In the genomic region with DNA sequence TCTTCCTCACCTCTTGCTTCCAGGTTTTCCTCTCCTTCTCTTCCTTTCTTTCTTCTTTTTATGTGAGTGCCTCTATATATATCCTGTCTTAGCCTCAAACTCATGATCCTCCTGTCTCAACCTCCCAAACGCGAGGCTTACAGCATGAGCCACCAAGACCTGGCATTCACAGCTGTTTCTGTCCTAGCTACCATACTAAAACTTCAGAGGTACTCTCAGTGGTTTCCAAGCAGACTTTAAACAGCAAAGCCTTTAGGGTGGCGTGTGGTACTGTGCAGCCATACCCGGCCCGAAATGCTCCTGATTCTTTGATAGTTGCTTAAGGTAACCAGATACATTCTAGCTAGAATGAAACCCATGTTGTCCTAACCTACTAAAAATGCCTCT, we compare ENCODE assay signal across 9 mouse cellular contexts. TPM values are rescaled to one million over a fixed set of nuclear protein-coding genes. Genes with fewer than 3 reads are reported as not detected.
DNase-seq lines count a peak whose midpoint lies in the region; ATAC-seq and TF ChIP-seq lines count a peak whose summit lies in the region.
"Had no signal": no experiment of that assay in that cellular context is flagged by ENCODE, and none has a peak within 500 bp of the region (broad histone marks: within the 10 kb centered on the region; RNA-seq: fewer than 3 reads in every experiment).

No protein-coding gene starts in this region.

- no peak for TF ChIP-seq EP300 in CH12.LX (IDR thresholded peaks at IDR 0.05; ENCODE audit: low read length)

- H3K27me3 ChIP-seq in CH12.LX (replicated peaks) = no peaks in the 10 kb centered on the region
- H3K27me3 ChIP-seq in forebrain, embryonic 14.5 days (replicated peaks; ENCODE audit: control insufficient read depth, insufficient read depth, low read length) = no peaks in the 10 kb centered on the region
- H3K27me3 ChIP-seq in liver, embryonic 13.5 days = peaks cover 23% of the 10 kb centered on the region

- TF ChIP-seq POLR2A in CH12.LX (IDR thresholded peaks at IDR 0.05; ENCODE audit: low read depth, low read length) = no peak

- peak overlapping the region; percentile 37; the same call in 1 of the 2 replicates for H3K9ac ChIP-seq in CH12.LX (ENCODE audit: insufficient read depth, low read depth)
- peak overlapping the region; percentile 72 for H3K9ac ChIP-seq in forebrain, embryonic 14.5 days (ENCODE audit: low read length)
- no peak overlapping the region for H3K9ac ChIP-seq in liver, embryonic 13.5 days

- WGBS in forebrain, embryonic 14.5 days = 27% methylated on average over 5 of the region's 5 CpGs
- whole genome bisulfite sequencing in liver, embryonic 13.5 days (ENCODE audit: insufficient replicate concordance) = 17% methylated on average over 5 of the region's 5 CpGs

- in situ Hi-C loops in CH12.LX (cut with MboI; ENCODE audit: low pct_ligation_motif_present, low pct_unique_long_range_greater_than_20kb, low sequenced_read_pairs) = no loop called here

- peak; percentile 56 for DNase-seq in heart, adult 11 months
- no peak for DNase-seq in heart, adult 9 months (ENCODE audit: low spot score in 2 of 2)
- DNase-seq in CH12.LX (ENCODE audit: extremely low read depth) = no peak
- peak; percentile 7 for DNase-seq in forebrain, embryonic 14.5 days (ENCODE audit: low spot score)
- no peak for DNase-seq in liver, embryonic 13.5 days
- DNase-seq in T-cell, adult 2 months (ENCODE audit: low spot score) = no peak
- DNase-seq in adrenal gland, adult 8-10 months = no peak

- no peak; the same call in 1 of the 2 replicates for ATAC-seq in forebrain, embryonic 14.5 days
- ATAC-seq in liver, embryonic 13.5 days (ENCODE audit: low read depth) = no peak
- no peak for ATAC-seq in monocyte, adult 5-6 weeks (replicated peaks; ENCODE audit: insufficient number of reproducible peaks, low FRiP score, low TSS enrichment, poor library complexity, severe bottlenecking)

- no peak overlapping the region for H3K4me3 ChIP-seq in CH12.LX (replicated peaks in 1 of 3; ENCODE audit: low read depth in 2 of 3, low read length in 2 of 3, poor library complexity in 1 of 3)
- H3K4me3 ChIP-seq in forebrain, embryonic 14.5 days (ENCODE audit: low read depth, low read length) = no peak overlapping the region
- H3K4me3 ChIP-seq in liver, embryonic 13.5 days (replicated peaks) = no peak overlapping the region

- dilution Hi-C loops in CH12.LX (cut with MboI; ENCODE audit: extremely low pct_ligation_motif_present, extremely low pct_unique_long_range_greater_than_20kb, low sequenced_read_pairs) = no loop called here

- H3K36me3 ChIP-seq in CH12.LX (replicated peaks in 1 of 2; ENCODE audit: control insufficient read depth in 1 of 2, insufficient read depth in 1 of 2, low read length in 1 of 2) = no peaks in the 10 kb centered on the region
- H3K36me3 ChIP-seq in forebrain, embryonic 14.5 days (ENCODE audit: control insufficient read depth, insufficient read depth, low read length) = no peaks in the 10 kb centered on the region
- H3K36me3 ChIP-seq in liver, embryonic 13.5 days = no peaks in the 10 kb centered on the region

- TF ChIP-seq CTCF in CH12.LX (conservative IDR thresholded peaks at IDR 0.05 in 1 of 2, IDR thresholded peaks at IDR 0.05 in 1 of 2; ENCODE audit: low read depth in 2 of 2, low read length in 2 of 2) = no peak

- peaks cover 2 to 4% of the 10 kb centered on the region in 2 experiments; a peak in 2 of 4 replicates for H3K4me1 ChIP-seq in CH12.LX (ENCODE audit: control insufficient read depth in 1 of 2, insufficient read depth in 2 of 2)
- peaks cover 4% of the 10 kb centered on the region; the same call in 1 of the 2 replicates for H3K4me1 ChIP-seq in forebrain, embryonic 14.5 days (ENCODE audit: control insufficient read depth, insufficient read depth, low read length)
- H3K4me1 ChIP-seq in liver, embryonic 13.5 days (replicated peaks) = peaks cover 8% of the 10 kb centered on the region

- H3K27ac ChIP-seq in CH12.LX (ENCODE audit: insufficient read depth, low read depth) = no peak overlapping the region
- H3K27ac ChIP-seq in forebrain, embryonic 14.5 days (ENCODE audit: low read depth, low read length) = peak overlapping the region; percentile 75
- no peak overlapping the region for H3K27ac ChIP-seq in liver, embryonic 13.5 days
- H3K27ac ChIP-seq: macrophage had no signal

- H3K4me2 ChIP-seq in CH12.LX (ENCODE audit: insufficient read depth, low read depth, poor library complexity, severe bottlenecking) = peak overlapping the region; percentile 73
- peak overlapping the region; percentile 66; the same call in 1 of the 2 replicates for H3K4me2 ChIP-seq in forebrain, embryonic 14.5 days (ENCODE audit: low read length)
- H3K4me2 ChIP-seq in liver, embryonic 13.5 days = peak overlapping the region; percentile 49; the same call in 1 of the 2 replicates

- H3K79me2 ChIP-seq in CH12.LX (replicated peaks; ENCODE audit: control insufficient read depth, extremely low read depth, insufficient read depth, poor library complexity, severe bottlenecking) = no peaks in the 10 kb centered on the region

- no peak for TF ChIP-seq RAD21 in CH12.LX (IDR thresholded peaks at IDR 0.05; ENCODE audit: low read depth, low read length)

- no peaks in the 10 kb centered on the region for H3K9me3 ChIP-seq in CH12.LX (replicated peaks; ENCODE audit: low read length)
- H3K9me3 ChIP-seq in forebrain, embryonic 14.5 days (replicated peaks; ENCODE audit: control insufficient read depth, low read length) = no peaks in the 10 kb centered on the region
- H3K9me3 ChIP-seq in liver, embryonic 13.5 days (replicated peaks) = no peaks in the 10 kb centered on the region

TF ChIP-seq in CH12.LX, 34 proteins besides CTCF, POLR2A, EP300 and RAD21:
- TF ChIP-seq MAFK (IDR thresholded peaks at IDR 0.05; ENCODE audit: insufficient replicate concordance, low read length) (no peak), HCFC1 (IDR thresholded peaks at IDR 0.05; ENCODE audit: low read depth, low read length) (no peak), SIN3A (IDR thresholded peaks at IDR 0.05; ENCODE audit: low read length) (peak; percentile 52; the same call in 1 of the 2 replicates)

RNA-seq across cellular contexts. Expression of gene Prmt5, which starts 10.7 kb away (rescaled TPM):
- total RNA-seq in CH12.LX (2012; rRNA removed) (157 and 159 TPM in 2 replicates), CH12.LX (2014; rRNA removed) (106 and 110 TPM in 2 replicates)
- 185 and 206 TPM in 2 replicates for polyA plus RNA-seq in CH12.LX (2012; ENCODE audit: insufficient read length, low read depth)
- polyA plus RNA-seq in forebrain, embryonic 14.5 days (2014; fragmentation: Nextera tagmentation; extraction: Ambion mirVana) = 98.5 and 103 TPM in 2 replicates
- 41.6 and 48.9 TPM in 2 replicates for polyA plus RNA-seq in liver, embryonic 13.5 days (2015; fragmentation: Nextera tagmentation; extraction: Ambion mirVana)
- total RNA-seq in adrenal gland, adult 8-10 months (2022) = 10 to 100 TPM; 48.4 to 53.6 (median 50.9) TPM
- total RNA-seq in monocyte, adult 5-6 weeks (2017) = 16.6 to 25.4 TPM (median 16.8 TPM) in 3 replicates

RNA-seq across cellular contexts. Expression of gene Haus4, which starts 26.4 kb away (rescaled TPM):
- total RNA-seq in CH12.LX (2012; rRNA removed) (65.5 and 71.8 TPM in 2 replicates), CH12.LX (2014; rRNA removed) (88.6 and 94.3 TPM in 2 replicates)
- 109 and 116 TPM in 2 replicates for polyA plus RNA-seq in CH12.LX (2012; ENCODE audit: insufficient read length, low read depth)
- polyA plus RNA-seq in forebrain, embryonic 14.5 days (2014; fragmentation: Nextera tagmentation; extraction: Ambion mirVana) = 24.9 and 27.3 TPM in 2 replicates
- polyA plus RNA-seq in liver, embryonic 13.5 days (2015; fragmentation: Nextera tagmentation; extraction: Ambion mirVana) = 45.6 and 47.5 TPM in 2 replicates
- 10 to 100 TPM; 24.1 to 34.1 (median 29.4) TPM for total RNA-seq in adrenal gland, adult 8-10 months (2022)
- 22.6 to 36.0 TPM (median 32.4 TPM) in 3 replicates for total RNA-seq in monocyte, adult 5-6 weeks (2017)

RNA-seq across cellular contexts. Expression of gene Ajuba, which starts 49.4 kb away (rescaled TPM):
- total RNA-seq in CH12.LX (2012; rRNA removed) (0.13 TPM in 1 of 2 replicates, not detected in the other), CH12.LX (2014; rRNA removed) (0.09 TPM in 1 of 2 replicates, not detected in the other)
- polyA plus RNA-seq in CH12.LX (2012; ENCODE audit: insufficient read length, low read depth) = 0.18 and 0.34 TPM in 2 replicates
- 3.4 and 4.0 TPM in 2 replicates for polyA plus RNA-seq in forebrain, embryonic 14.5 days (2014; fragmentation: Nextera tagmentation; extraction: Ambion mirVana)
- polyA plus RNA-seq in liver, embryonic 13.5 days (2015; fragmentation: Nextera tagmentation; extraction: Ambion mirVana) = 3.9 and 4.4 TPM in 2 replicates
- total RNA-seq in adrenal gland, adult 8-10 months (2022) = 10 to 100 TPM; 23.7 to 41.6 (median 32.6) TPM
- total RNA-seq in monocyte, adult 5-6 weeks (2017) = 0.43 to 2.9 TPM (median 0.67 TPM) in 3 replicates

RNA-seq across cellular contexts. Expression of gene Rem2, which starts 52.1 kb away (rescaled TPM):
- total RNA-seq in CH12.LX (2012; rRNA removed) (0.08 and 0.29 TPM in 2 replicates), CH12.LX (2014; rRNA removed) (not detected in 2 replicates)
- 0.18 TPM in 1 of 2 replicates, not detected in the other for polyA plus RNA-seq in CH12.LX (2012; ENCODE audit: insufficient read length, low read depth)
- 19.6 and 26.4 TPM in 2 replicates for polyA plus RNA-seq in forebrain, embryonic 14.5 days (2014; fragmentation: Nextera tagmentation; extraction: Ambion mirVana)
- polyA plus RNA-seq in liver, embryonic 13.5 days (2015; fragmentation: Nextera tagmentation; extraction: Ambion mirVana) = 0.06 and 0.12 TPM in 2 replicates
- total RNA-seq in adrenal gland, adult 8-10 months (2022) = 1 to 10 TPM in 1 of 4 experiments, under 1 TPM in 3; 0.25 to 1.9 (median 0.45) TPM
- total RNA-seq in monocyte, adult 5-6 weeks (2017) = 0.68 TPM in 1 of 3 replicates, not detected in the others
- polyA plus RNA-seq: macrophage had no signal

Comparison
In these comparisons a context has a peak if more than half of its experiments do, and no peak if none do; other contexts are left out.
1. DNase-seq: peak in heart, adult 11 months (single experiment) and forebrain, embryonic 14.5 days (single experiment); none in heart, adult 9 months (0 of 2), CH12.LX (single experiment), liver, embryonic 13.5 days (single experiment), T-cell, adult 2 months (single experiment) and adrenal gland, adult 8-10 months (single experiment).
2. Peak in every context shown above with its lines, with median percentiles within 50 percentile points of each other: H3K4me2 ChIP-seq.